Mouse (Mus musculus): ENCODE results near the gene Prpf4b. TPM values are rescaled to one million over a fixed set of nuclear protein-coding genes. Genes with fewer than 3 reads are reported as not detected.
"Not testable (repeated sequence)": the region's sequence is repeated elsewhere in the genome, so short reads cannot be mapped to it uniquely, and the experiment has no call there.

Gene Prpf4b
- total RNA-seq, 2 experiments from 2014 or later, result 26.7 to 30.0 TPM

- no peak for DNase-seq
Observed at GRCm38 (mm10) chr13:34934931-34935644, 60.0 kb downstream of the Prpf4b start.

GRCm38 (mm10) chr13:34942370-34942769 lies 67.3 kb downstream of the Prpf4b start:
- DNase-seq, result no peak

- not testable (repeated sequence) for DNase-seq
Observed at GRCm38 (mm10) chr13:34951437-34951836, 76.3 kb downstream of the Prpf4b start.

Other genes with a start within 250 kb of the Prpf4b start
- 10 to 100 TPM; 13.1 to 16.4 TPM for gene Pxdc1, start 221.8 kb upstream of the Prpf4b start, total RNA-seq (2021)
- gene Fam50b, start 140.5 kb upstream of the Prpf4b start, total RNA-seq (2021), result not detected
- gene Fam217a, start 49.0 kb downstream of the Prpf4b start, total RNA-seq (2021), result under 1 TPM; 0.20 to 0.21 TPM
- not detected for gene 4933417A18Rik, start 49.1 kb downstream of the Prpf4b start, total RNA-seq (2021)
- 1 to 10 TPM; 3.0 to 3.1 TPM for gene Eci3, start 88.5 kb downstream of the Prpf4b start, total RNA-seq (2021)
- 100 to 1,000 TPM; 246 to 250 TPM for gene Eci2, start 151.8 kb downstream of the Prpf4b start, total RNA-seq (2021)